Mouse (Mus musculus) lung, postnatal 25 days (tissue): ENCODE measurements around the gene Calcrl.

Source experiments
- DNase-seq: peaks from one replicate; pipeline ENCODE4 v3.0.0; 2022; ENCODE audit warnings: low spot score

Gene Calcrl

DNA sequence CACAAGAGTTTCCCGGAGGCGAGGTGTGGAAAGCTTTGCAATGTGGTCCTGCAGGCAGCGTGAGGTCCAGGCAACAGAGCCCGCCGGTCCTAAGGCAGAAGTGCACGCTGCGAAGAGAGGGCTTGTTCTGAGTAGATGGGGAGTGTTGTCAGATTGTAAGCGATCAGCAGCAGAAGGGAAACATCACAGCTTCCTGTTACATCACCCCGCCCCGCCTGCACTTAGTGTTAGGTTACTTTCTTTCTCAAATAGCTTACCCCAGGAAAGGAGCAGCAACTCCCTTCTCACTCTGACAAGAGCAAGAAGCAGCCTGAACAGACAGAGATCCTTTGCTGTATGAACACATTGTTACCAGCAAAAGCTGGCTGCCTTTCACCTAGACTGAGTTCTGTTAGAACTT is at the start of gene Calcrl:
Calcrl (minus strand) TSS at position 274 of the 400 bp plus-strand sequence.
- DNase-seq: peak; percentile 92

DNA sequence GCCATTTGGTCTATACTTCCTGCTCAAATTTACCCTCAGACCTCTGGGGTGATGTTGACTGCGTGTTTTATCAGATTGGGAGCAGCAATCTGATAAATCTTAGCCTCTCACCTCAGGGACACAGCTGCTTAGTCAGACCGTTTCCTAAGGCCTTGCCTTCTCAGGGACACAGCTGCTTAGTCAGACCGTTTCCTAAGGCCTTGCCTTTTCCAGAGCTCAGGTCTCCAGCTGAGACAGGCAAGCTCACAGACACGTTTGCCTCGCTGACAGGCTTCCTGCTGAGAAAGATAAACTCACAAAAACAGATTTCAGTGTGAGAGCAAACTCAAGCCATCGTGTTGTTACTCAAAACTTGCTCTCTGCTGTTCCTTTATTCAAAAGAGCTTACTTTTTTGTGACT is 49.4 kb upstream of the Calcrl start:
- no peak for DNase-seq

DNA sequence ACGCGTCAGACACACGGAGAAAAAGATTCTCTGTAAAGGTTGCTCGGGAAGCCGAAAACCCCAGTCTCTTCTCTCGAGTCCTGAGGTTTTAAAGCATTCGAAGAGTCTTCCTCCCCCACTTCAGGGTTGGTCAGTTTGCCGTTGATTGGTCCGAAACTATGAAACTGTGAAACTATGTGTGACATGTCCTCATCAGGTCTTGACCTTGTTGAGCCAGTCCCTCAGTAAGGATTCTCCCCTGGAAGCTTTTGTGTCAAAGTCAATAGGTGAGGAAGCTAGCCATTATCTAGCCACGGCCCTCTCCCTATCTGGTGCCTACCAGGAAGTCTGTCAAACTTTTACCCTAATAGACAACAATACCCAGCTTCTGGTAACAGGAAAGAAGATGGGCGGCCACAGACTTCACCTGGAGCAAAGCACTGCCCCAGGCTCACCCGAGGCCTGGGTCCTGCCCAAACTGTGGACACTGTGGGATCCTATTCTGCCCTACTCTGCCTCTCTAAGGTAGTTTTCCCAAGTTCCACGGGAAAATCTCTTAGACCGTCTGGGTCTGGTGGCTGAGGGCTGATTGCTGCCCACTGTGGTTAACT is 48.8 kb upstream of the Calcrl start:
- no peak for DNase-seq

DNA sequence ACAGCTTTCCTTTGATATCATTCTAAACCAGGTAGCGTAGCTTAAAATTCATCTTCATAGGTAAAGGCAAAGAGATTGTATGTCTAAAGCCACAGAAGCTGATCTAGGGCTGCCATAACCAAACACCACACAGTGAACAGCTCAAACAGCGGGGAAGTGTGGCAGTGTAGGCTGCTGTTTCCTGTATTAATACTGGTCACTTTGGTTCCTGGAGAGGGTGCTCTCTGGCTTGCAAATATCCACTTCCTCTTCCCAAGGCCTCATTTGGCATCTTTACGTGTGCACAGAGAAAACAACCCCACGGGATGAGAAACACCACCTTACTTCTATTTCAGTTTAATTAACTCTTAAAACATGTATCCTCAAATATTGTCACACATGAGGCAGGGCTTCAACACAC is 42.2 kb upstream of the Calcrl start:
- DNase-seq: no peak

DNA sequence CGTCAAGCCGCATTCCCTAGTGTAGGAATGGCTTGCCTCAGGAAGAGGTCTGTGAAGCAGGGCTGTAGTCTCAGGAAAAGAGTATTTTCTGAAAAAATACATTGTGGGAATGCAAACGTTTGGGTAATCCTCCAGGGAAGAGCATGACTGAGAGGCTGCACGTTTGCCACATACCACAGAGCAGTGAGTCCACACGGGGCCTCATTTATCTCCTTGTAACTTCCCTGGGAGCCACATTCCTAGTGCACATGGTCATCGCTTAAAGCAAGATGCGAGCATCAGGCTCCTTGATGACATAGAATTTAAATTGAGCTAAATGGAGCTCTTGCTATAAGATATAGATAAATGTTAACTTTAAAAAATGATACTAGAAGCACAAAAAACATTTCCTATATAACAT is 39.7 kb upstream of the Calcrl start:
- DNase-seq: no peak

DNA sequence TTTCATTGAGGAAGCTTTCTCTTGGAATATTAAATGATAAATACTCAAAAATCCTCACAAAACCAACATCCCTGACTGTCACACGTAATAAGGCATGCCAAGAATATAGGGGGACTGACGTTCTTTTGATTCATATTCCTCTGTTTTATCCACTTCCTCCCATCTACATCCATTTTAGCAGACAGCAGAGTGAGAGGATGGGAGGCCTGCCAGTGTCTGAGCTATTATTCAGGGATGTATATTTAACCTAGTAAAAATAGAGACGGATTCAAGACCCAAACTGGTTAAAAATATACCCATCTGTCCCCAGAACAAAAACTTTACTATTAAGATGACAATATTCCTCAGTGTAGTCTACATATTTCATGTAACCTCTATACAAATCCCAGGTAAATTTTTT is 37.2 kb upstream of the Calcrl start:
- DNase-seq: no peak

DNA sequence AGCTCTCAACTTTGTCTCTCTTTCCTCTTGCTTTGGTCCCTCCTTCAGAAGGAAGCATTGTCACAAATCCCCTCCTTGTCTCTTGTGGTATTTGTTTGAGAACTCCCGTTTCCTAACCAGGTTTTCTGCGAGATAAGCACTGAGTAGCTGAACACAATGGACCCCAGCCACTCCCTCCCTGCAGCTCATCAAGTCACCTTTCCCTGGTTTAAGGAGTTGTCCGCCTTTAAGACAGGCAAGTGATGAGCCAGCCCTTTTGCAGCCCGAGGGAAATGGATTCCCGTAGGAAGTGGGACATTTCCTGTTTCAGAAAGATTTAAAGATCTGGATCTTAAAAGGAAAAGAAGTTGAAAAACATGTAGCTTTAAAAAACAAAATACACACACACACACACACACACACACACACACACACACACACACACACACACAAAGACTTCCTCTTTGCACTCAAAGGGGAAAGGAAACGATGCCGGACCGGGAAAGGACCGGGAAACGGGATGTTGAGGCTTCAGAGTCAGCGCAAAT is 34.5 kb upstream of the Calcrl start:
- peak; percentile 51 for DNase-seq

DNA sequence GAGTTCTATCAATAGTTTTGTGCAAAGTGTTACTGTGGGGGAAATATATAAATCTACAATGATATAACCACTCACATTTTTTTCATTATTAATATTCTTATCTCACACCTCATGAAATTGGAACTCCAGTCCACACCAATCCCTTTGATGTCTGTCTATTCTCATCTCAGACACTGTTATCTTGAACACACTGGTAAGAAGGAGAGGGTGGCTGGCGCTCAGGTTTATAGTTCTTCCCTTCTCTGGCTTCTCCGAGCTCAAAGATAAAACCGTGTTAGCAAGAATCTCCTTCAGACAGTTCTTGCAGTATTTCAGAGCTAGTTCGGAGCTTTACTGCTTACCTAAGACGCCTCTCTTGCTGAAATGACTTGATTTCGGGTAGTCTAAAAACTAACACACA is 32.0 kb upstream of the Calcrl start:
- no peak for DNase-seq

DNA sequence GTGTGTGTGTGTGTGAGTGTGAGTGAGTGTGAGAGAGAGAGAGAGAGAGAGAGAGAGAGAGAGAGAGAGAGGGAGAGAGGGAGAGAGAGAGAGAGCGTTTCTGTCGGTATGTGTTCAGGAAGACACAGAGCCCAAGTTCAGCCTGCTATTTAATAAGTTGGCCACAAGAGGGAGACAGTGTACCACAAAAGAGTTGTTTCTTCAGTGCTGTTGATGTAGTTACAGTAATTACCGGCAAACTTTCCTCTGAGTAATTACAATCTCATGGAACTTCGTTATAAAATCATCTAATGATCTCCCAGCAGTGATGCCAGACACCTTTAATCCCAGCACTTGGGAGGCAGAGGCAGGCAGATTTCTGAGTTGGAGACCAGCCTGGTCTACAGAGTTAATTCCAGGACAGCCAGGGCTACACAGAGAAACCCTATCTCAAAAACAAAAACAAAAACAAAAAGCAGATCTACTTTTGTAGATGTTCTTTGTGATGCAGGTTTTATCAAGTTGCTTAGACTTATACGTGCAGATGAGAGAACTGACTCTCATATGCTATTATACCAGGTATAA is 30.1 kb upstream of the Calcrl start:
- DNase-seq: peak; percentile 83

DNA sequence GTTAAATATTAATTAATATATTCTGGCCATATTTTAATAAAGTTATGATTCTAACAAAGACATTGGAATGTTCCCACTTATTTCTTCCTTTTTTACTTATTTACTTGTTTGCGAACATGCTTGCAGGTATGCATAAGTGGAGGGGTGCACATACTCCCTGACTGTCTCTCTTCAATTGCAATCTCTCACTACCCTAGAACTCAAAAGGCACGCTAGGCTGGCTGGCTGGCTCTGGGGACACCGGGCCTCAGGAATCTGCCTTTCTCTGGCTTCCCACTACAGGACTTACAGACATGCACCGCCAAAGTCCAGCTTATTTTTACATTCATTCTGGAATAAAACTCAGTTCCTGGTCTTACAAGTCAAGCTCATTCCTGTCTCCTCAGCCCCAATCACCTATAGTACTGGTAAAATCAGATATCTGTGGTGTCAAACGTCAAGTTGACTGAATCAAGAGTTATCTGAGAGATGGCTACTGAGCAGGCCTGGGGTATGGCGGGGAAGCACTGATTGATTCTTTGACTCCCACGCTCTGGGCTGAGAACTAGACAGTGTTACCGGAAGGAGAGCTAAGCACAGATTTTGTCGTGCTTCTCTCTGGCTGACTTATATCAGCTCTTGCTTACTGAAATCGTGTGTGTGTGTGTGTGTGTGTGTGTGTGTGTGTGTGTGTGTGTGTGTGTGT is 29.5 kb upstream of the Calcrl start:
- no peak for DNase-seq

DNA sequence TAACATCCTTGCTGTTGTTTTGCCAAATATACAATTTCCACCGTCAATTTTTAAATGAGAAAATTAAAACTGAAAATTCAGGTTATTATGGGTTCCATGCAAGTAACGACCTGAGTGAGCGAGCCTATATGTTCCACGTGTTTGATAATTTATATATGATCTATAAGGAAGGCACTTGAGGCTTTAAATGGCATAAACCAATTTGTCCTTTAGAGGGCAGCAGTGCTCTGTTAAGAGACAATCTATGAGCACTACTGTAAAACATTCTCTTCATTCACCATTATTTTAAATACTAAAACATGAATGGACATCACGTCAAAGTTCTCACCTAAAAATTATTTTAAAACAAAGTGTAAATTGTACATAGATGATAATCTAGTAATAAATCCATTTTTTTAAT is 28.8 kb upstream of the Calcrl start:
- peak; percentile 55 for DNase-seq

DNA sequence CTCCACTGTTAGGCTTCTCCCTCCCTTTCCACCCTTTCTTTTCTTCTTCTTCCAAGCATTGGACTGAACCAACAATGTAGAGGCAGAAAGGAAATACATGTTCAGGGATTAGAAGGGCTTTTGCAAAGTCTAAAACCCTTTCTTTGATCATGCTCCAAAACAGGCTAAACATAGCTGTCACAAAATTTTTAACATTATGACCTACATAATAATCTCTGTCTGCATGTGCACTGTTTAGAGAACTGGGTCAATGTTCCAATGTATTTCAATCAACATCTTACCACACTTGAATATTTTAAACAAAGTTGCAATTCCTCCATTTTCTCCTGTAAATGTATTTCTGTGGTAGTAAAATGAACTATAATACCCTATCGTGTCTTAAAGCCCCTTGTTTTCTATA is 20.3 kb upstream of the Calcrl start:
- DNase-seq: no peak

DNA sequence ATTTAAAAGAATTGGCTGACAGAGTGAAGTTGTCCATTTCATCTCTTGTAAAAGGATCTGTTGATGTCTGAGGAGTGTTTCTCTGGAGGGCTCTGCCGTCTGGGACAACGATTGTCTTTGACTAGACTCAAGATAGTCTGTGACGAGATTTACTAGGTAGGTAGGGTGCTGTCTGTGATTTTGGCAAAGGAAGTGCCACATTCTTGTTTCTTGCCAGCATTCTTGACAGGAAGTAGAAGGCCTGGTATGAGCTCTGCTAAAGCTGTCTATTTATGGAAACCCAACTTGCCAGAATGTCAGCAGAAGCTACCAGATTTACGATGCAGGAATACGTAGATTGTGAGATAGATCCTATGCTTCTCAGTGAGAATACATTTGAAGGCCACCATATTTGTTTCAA is 16.7 kb upstream of the Calcrl start:
- no peak for DNase-seq

DNA sequence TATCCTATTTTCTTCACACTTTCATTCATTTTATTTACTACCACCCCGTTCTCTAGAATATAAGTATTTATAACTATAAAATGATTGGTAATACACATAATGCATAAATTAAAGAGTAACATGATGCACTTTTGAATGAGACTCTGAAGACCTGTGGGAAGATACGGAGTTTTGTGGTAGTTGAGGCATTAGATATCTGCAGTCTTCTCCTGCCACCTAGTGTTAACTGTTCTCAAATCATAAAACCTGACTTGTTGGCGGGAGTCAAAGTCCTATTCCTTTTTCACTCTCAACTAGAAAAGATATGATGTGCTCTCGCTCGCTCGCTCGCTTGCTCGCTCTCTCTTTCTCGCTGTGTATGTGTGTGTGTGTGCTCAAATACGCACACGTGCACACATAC is 4.5 kb upstream of the Calcrl start:
- peak; percentile 74 for DNase-seq

DNA sequence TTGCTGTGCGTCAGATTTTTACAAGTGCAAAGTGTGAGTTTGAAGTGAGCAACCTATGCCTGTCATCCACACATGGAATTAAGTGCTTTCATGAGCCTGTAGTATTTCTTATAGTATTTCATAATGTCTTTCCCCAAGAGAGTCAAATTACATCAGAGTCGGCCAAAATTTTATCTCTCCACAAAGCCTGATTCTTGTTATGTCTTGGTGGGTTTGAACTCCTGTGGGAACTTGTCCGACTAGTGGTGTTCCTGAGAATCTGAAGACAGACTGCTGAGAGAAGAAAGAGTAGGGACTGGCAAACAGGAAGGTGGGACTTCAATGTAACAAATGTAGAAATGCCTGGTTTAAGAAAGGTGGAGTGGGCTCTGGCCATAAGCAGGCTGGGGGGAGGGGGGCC is 3.6 kb upstream of the Calcrl start:
- DNase-seq: no peak

DNA sequence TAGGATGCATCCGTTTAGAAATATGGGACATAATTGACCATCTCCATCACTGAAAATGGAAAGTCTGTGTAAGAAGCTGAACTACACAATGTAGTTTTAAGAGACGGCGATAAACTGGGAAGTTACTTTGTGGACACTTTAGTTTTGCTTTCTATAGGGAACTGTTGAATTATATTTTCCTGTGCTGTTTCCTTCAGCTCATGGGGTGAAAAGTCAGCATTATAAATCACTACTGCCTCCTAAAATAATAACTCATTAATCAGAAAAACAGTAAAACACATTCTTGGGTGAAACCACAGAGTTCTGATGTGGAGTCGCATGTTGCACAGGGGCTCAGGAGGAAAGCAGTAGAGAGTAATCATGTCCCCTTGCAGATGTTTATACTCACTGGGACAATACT is 1.3 kb upstream of the Calcrl start:
- DNase-seq: no peak

DNA sequence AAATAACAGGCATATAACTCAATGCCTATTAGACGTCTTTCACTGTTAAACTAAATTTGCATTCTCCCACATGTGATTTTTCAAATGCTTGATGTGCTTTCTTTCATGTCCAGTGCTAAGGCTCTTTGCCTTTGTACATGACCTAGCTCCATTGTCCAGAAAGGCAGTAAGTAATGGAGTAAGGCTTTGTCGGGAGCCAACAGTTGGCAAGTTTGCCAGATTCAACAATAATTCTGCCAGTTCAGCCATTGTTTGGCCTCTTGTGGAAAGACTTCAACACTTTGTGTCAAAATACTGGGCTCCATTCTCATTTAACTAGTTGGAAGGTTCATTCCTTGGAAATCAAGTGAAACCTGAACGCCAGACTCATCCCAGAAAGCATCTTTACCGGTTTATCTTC is 8.7 kb downstream of the Calcrl start:
- no peak for DNase-seq

DNA sequence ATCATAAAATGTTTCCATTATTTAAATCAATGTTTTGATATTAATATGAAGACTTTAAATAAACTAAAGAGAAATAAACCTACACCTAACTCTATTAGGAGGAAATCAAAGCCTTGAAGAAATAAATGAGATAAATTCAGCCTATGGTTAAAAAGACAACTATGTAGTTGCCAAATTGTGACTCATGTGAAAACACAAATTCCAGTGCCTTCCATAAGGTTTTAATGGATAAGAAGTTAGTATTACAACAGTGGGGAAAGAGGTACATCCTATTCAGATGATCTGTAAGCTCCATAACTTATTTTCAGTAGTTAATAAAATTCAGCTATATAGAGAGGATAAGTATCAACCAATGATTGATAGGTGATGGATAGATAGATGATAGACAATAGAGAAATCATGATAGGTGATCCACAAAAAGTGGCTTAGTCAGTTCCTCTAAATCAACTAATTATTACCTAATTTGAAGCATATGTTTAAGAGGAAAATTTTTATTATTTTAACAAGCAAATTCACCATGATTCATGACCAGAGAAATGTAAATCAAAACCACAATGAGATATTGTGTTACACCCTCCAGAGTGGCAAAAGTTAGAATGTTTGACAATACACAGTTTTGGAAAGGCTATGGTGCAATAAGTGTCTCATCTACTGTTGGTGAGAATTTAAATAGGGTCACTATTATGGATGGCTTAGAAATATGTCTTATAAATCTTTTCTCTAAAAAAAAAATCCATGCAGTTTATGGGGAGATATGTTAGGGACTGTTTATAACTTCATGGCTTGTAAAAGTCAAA is 15.2 kb downstream of the Calcrl start:
- no peak for DNase-seq

DNA sequence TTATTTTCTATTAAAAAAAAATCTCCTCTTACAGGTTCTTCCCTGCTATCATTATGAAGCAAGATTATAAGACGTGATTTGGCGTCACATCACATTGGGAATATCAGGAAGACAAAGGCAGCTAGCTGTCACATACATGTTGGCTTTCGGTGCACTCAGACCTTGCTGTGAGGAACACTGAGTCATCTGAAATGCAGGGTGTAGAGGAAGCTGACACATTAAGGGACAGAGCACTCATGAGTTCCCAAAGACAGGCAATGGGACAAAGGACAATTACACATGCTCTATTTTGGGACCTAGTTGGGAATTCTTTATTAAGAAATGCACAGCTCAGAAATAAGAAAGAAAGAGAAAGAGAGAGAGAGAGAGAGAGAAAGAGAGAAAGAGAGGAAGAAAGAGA is 20.4 kb downstream of the Calcrl start:
- no peak for DNase-seq

DNA sequence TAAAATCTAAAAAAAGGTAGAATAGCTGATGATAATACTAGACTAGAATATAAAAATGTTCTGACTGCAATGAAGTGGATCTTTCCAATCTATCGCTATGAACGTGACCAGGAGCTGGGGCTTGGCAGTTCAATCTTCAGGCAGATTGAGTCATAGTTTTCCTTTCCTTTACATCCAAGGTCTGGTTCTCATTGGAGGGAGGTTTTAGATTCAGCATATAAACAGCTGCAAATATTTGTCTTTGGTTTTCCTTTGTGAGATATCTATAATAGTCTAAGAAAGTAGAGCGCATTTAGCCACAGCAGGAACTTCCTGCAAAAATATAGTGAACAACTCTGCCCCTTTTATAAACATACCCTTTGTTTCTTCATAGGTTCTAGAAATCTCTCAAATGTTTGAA is 22.5 kb downstream of the Calcrl start:
- no peak for DNase-seq

DNA sequence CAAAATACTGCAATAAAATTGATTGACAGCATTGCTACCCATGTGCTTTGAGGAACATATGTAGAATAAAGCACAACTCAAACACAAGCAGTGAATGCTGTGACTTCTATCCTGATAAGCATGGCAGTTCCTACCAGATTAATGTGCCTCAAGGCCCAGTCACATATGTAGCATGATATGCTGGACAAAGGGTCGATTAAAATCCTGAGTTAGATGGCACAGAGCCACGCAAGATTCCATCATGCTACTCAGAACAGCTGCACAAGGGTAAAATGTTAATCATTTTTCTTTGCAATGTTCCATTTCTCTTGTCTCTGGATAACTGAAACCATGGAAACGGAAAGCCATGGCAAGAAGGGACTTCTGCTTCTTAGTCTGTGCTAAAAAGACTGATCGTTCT is 28.7 kb downstream of the Calcrl start:
- DNase-seq: no peak

DNA sequence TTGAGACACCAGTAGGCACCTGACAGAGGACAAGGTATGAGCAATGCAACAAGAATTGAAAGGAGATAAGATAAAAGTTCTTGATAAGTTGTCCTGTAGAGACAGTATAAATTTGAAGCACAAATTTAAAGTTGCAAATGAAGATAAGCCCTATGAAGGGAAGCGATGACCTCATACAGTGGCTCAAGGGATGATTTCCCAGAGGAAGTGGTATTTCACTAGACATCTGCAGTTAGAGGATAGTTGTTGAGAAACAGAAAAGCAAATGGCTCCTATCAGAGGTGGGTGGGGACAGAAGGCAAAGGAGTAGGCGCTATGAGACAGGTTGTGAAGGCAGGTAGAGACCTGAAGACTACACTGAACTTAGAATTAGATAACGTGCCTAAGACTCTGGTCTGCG is 32.0 kb downstream of the Calcrl start:
- no peak for DNase-seq

DNA sequence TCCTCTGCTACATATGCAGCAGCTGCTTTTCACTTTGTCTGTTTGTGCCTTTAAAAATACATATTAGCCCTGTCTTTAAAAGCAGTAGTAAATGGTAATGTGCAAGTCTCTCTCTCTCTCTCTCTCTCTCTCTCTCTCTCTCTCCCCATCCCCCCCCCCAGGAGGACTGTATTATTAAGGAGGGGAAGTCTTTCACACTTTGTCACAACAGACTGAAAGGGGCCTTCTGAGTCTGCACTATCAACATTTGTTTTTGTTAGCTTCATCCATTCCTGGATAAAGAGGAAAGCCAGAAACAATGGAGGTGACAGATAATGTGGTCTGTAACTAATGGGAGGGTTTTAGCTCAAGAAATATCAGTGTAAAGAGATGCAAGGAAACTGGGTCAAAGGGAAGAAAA is 36.1 kb downstream of the Calcrl start:
- no peak for DNase-seq
